Mouse (Mus musculus): ENCODE measurements around the gene Rpp25. TPM values are rescaled to one million over a fixed set of nuclear protein-coding genes. Genes with fewer than 3 reads are reported as not detected.

Rpp25 gene
- polyA plus RNA-seq, 1 experiment from 2014 or later = 26.5 TPM

GRCm38 (mm10) chr9:57550126-57550862 is 46.5 kb downstream of the Rpp25 start:
- no peaks in the 10 kb centered on the region; the same call in 1 of the 2 replicates for H3K4me1 ChIP-seq (replicated peaks; ENCODE audit: control insufficient read depth, insufficient read depth)
- H3K4me3 ChIP-seq (ENCODE audit: low read depth, low read length) = no peak overlapping the region
- ATAC-seq (ENCODE audit: low FRiP score, low TSS enrichment) (peak; percentile 56), DNase-seq (ENCODE audit: low spot score) (peak; percentile 62)
- TF ChIP-seq CTCF (IDR thresholded peaks at IDR 0.05; ENCODE audit: low read depth) (no peak), EP300 (optimal IDR thresholded peaks at IDR 0.05) (no peak)
- H3K4me2 ChIP-seq (replicated peaks; ENCODE audit: low read depth) = no peak overlapping the region
- no peaks in the 10 kb centered on the region for H3K27me3 ChIP-seq (ENCODE audit: control insufficient read depth, insufficient read depth, low read length)
- H3K27ac ChIP-seq (replicated peaks) = peak overlapping the region; percentile 56
- H3K36me3 ChIP-seq (ENCODE audit: control insufficient read depth, insufficient read depth, low read length) = peaks cover 6% of the 10 kb centered on the region; the same call in 1 of the 2 replicates
- no peak overlapping the region for H3K9ac ChIP-seq (ENCODE audit: low read length)
- WGBS = 64% methylated on average over 11 of the region's 11 CpGs
- H3K9me3 ChIP-seq (ENCODE audit: control insufficient read depth, low read length) = no peaks in the 10 kb centered on the region

DNA sequence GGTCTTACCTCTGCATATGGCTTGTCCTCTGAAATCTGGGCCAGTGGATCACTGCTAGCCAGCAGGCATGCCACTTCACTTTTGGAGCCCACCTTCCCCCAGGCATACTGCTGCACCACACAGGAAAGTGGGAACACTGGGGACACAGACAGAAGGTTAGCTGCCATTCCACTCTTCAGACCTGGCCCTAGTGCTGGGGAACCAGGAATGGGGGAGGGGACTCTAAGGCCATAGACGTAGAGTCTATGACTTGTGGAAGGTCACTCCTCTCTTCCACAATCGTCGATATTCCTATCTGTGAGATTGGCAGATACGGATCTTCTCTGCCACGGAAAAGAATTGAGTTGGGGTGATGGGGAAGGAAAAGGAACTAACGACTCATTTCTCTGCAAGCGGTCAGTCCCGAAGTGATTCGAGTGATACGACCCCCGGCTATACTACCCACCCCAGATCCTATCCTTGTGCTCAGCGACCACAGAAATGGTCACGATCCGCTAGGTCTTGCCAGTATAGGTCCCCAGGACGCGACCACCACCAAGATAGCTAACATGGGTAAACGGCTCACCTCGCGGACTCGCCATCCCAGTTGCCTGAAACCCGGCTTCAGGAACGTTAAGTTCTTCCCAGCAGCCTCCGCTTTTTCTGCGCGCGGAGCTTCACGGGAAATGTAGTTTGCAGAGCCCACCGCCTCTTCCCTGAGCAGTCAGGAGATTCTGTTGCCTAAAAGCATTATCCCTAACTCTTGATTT is 48.5 kb downstream of the Rpp25 start, which contains the start of gene Mpi:
TSS of gene Mpi (minus strand) at position 625 of the 749 bp plus-strand sequence.
- DNase-seq (ENCODE audit: low spot score) (peak; percentile 69), ATAC-seq (ENCODE audit: low FRiP score, low TSS enrichment) (no peak)
- Histone ChIP-seq H3K36me3 (ENCODE audit: control insufficient read depth, insufficient read depth, low read length) (peaks cover 6% of the 10 kb centered on the region; the same call in 1 of the 2 replicates), H3K9ac (ENCODE audit: low read length) (peak within 1 kb of the TSS; percentile 67), H3K4me1 (replicated peaks; ENCODE audit: control insufficient read depth, insufficient read depth) (no peaks in the 10 kb centered on the region; the same call in 1 of the 2 replicates), H3K27me3 (ENCODE audit: control insufficient read depth, insufficient read depth, low read length) (no peaks in the 10 kb centered on the region), H3K9me3 (ENCODE audit: control insufficient read depth, low read length) (no peaks in the 10 kb centered on the region), H3K27ac (replicated peaks) (no peak within 1 kb of the TSS), H3K4me3 (ENCODE audit: low read depth, low read length) (peak within 1 kb of the TSS; percentile 63), H3K4me2 (replicated peaks; ENCODE audit: low read depth) (peak within 1 kb of the TSS; percentile 78)
- WGBS = 3% methylated on average over 28 of the region's 28 CpGs
- TF ChIP-seq CTCF (IDR thresholded peaks at IDR 0.05; ENCODE audit: low read depth) (no peak), EP300 (optimal IDR thresholded peaks at IDR 0.05) (no peak)

- H3K27me3 ChIP-seq (ENCODE audit: control insufficient read depth, insufficient read depth, low read length) = no peaks in the 10 kb centered on the region
- no peak overlapping the region for H3K4me3 ChIP-seq (ENCODE audit: low read depth, low read length)
- 77% methylated on average over 11 of the region's 11 CpGs for WGBS
- H3K4me1 ChIP-seq (replicated peaks; ENCODE audit: control insufficient read depth, insufficient read depth) = no peaks in the 10 kb centered on the region; the same call in 1 of the 2 replicates
- no peak for ATAC-seq (ENCODE audit: low FRiP score, low TSS enrichment)
- H3K4me2 ChIP-seq (replicated peaks; ENCODE audit: low read depth) = no peak overlapping the region
- H3K36me3 ChIP-seq (ENCODE audit: control insufficient read depth, insufficient read depth, low read length) = peaks cover 6% of the 10 kb centered on the region; the same call in 1 of the 2 replicates
- no peak overlapping the region for H3K27ac ChIP-seq (replicated peaks)
- no peak overlapping the region for H3K9ac ChIP-seq (ENCODE audit: low read length)
- TF ChIP-seq EP300 (optimal IDR thresholded peaks at IDR 0.05) = no peak
- TF ChIP-seq CTCF (IDR thresholded peaks at IDR 0.05; ENCODE audit: low read depth) = no peak
- DNase-seq (ENCODE audit: low spot score) = no peak
- H3K9me3 ChIP-seq (ENCODE audit: control insufficient read depth, low read length) = no peaks in the 10 kb centered on the region
Measured at GRCm38 (mm10) chr9:57553119-57553518, 49.3 kb downstream of the Rpp25 start.

- H3K4me3 ChIP-seq (ENCODE audit: low read depth, low read length) = no peak overlapping the region
- WGBS = 50% methylated on average over 3 of the region's 3 CpGs
Measured at GRCm38 (mm10) chr9:57554753-57555152, 50.9 kb downstream of the Rpp25 start.

More at GRCm38 (mm10) chr9:57554753-57555152, 50.9 kb downstream of the Rpp25 start:
- ATAC-seq (ENCODE audit: low FRiP score, low TSS enrichment) (no peak), DNase-seq (ENCODE audit: low spot score) (no peak)
- no peak overlapping the region for H3K4me2 ChIP-seq (replicated peaks; ENCODE audit: low read depth)
- no peak overlapping the region for H3K9ac ChIP-seq (ENCODE audit: low read length)
- no peaks in the 10 kb centered on the region for H3K36me3 ChIP-seq (ENCODE audit: control insufficient read depth, insufficient read depth, low read length)
- H3K9me3 ChIP-seq (ENCODE audit: control insufficient read depth, low read length) = no peaks in the 10 kb centered on the region
- no peaks in the 10 kb centered on the region for H3K27me3 ChIP-seq (ENCODE audit: control insufficient read depth, insufficient read depth, low read length)
- H3K4me1 ChIP-seq (replicated peaks; ENCODE audit: control insufficient read depth, insufficient read depth) = no peaks in the 10 kb centered on the region; the same call in 1 of the 2 replicates
- H3K27ac ChIP-seq (replicated peaks) = no peak overlapping the region
- TF ChIP-seq EP300 (optimal IDR thresholded peaks at IDR 0.05) (no peak), CTCF (IDR thresholded peaks at IDR 0.05; ENCODE audit: low read depth) (no peak)

Other genes with a start within 250 kb of the Rpp25 start
- 10.4 and 10.9 TPM in 2 replicates for gene 1700017B05Rik, start 241.4 kb upstream of the Rpp25 start, polyA plus RNA-seq (2015; fragmentation: Nextera tagmentation; extraction: Ambion mirVana)
- gene Ppcdc, start 63.9 kb upstream of the Rpp25 start, polyA plus RNA-seq (2015; fragmentation: Nextera tagmentation; extraction: Ambion mirVana) = 14.2 and 16.2 TPM in 2 replicates
- gene Scamp5, start 36.0 kb upstream of the Rpp25 start, polyA plus RNA-seq (2015; fragmentation: Nextera tagmentation; extraction: Ambion mirVana) = 42.4 and 48.7 TPM in 2 replicates
- gene Cox5a, start 17.2 kb downstream of the Rpp25 start, polyA plus RNA-seq (2015; fragmentation: Nextera tagmentation; extraction: Ambion mirVana) = 991 and 1,062 TPM in 2 replicates
- gene Fam219b, start 33.5 kb downstream of the Rpp25 start, polyA plus RNA-seq (2015; fragmentation: Nextera tagmentation; extraction: Ambion mirVana) = 12.4 and 13.0 TPM in 2 replicates
- 24.6 and 26.1 TPM in 2 replicates for gene Mpi, start 48.7 kb downstream of the Rpp25 start, polyA plus RNA-seq (2015; fragmentation: Nextera tagmentation; extraction: Ambion mirVana)
- gene Scamp2, start 56.9 kb downstream of the Rpp25 start, polyA plus RNA-seq (2015; fragmentation: Nextera tagmentation; extraction: Ambion mirVana) = 102 and 104 TPM in 2 replicates
- gene Ulk3, start 85.4 kb downstream of the Rpp25 start, polyA plus RNA-seq (2015; fragmentation: Nextera tagmentation; extraction: Ambion mirVana) = 8.4 and 8.6 TPM in 2 replicates
- gene Cplx3, start 102.3 kb downstream of the Rpp25 start, polyA plus RNA-seq (2015; fragmentation: Nextera tagmentation; extraction: Ambion mirVana) = not detected in 2 replicates
- not detected in 2 replicates for gene Lman1l, start 116.7 kb downstream of the Rpp25 start, polyA plus RNA-seq (2015; fragmentation: Nextera tagmentation; extraction: Ambion mirVana)
- gene Csk, start 149.6 kb downstream of the Rpp25 start, polyA plus RNA-seq (2015; fragmentation: Nextera tagmentation; extraction: Ambion mirVana) = 20.7 and 23.9 TPM in 2 replicates
- not detected in 2 replicates for gene Cyp1a2, start 179.7 kb downstream of the Rpp25 start, polyA plus RNA-seq (2015; fragmentation: Nextera tagmentation; extraction: Ambion mirVana)
- 0.07 and 0.11 TPM in 2 replicates for gene Cyp1a1, start 183.9 kb downstream of the Rpp25 start, polyA plus RNA-seq (2015; fragmentation: Nextera tagmentation; extraction: Ambion mirVana)
- 13.6 and 15.2 TPM in 2 replicates for gene Edc3, start 204.5 kb downstream of the Rpp25 start, polyA plus RNA-seq (2015; fragmentation: Nextera tagmentation; extraction: Ambion mirVana)